Mouse (Mus musculus) kidney, adult 2 months (tissue): ENCODE measurements at regions not wholly inside any gene's neighbourhood (a gene's known extent, or its start where the extent isn't known, plus 50 kb on each side); places are given as distances from the start of the nearest gene placed in this dataset.

ENCODE experiments used
- CTCF ChIP-seq: fragments of 200-500 bp; conservative IDR thresholded peaks from 2 replicates; pipeline ENCODE4 v1.5.1; 2011; ENCODE audit warnings: low read depth, mild to moderate bottlenecking, control low read depth, low read length, moderate library complexity, mixed read lengths; ENCODE audit not compliant: insufficient read depth, insufficient read length
- POLR2A ChIP-seq: fragments of 200-500 bp; IDR thresholded peaks from one replicate; pipeline ENCODE4 v1.6.1; 2011; ENCODE audit warnings: low read depth, low read length, control low read depth

DNA sequence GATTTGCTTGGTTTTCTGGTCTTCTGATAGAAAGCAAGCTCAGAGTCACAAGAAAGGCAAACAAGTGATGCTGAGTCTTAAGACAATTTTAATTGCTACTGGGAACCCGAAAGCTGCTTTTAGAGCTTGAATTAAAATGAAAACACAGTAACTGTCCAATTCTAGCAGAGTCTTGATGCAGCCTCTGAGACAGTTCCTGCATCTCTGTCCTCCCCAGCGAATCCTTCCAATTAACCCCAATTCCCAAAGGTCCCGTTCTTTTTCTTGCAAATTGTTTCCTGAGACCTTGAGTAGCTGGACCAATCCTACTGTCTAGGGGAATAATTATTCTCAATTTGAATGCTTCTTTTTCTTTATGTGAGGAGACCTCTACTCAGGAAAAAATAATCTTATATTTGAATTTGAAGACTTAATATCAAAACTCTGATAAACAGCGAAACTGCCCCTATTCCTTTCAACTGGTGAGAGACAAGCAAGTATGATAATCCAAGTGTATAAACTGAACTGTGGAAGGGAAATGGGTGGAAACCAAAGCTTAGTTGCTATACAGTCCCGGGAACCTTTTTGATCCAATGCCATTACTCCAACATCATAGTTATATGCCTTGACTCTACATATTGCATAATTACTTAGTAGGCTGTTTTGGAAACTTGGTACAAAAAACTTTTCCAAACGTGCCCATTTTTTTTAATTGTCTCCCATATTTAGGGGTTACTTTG lies 267.9 kb downstream of the Flrt2 start:
- TF ChIP-seq CTCF: no peak
- TF ChIP-seq POLR2A: no peak
